Mouse (Mus musculus): ENCODE results near the gene Nostrin. TPM values are rescaled to one million over a fixed set of nuclear protein-coding genes. Genes with fewer than 3 reads are reported as not detected.

Gene Nostrin
- total and polyA plus RNA-seq, 3 experiments, result 0.47 TPM; not detected in 2

- H3K27ac ChIP-seq (ENCODE audit: control insufficient read depth, low read depth, low read length), result no peak overlapping the region
Observed at GRCm38 (mm10) chr2:69132046-69132445, 3.6 kb upstream of the Nostrin start.

GRCm38 (mm10) chr2:69132488-69133040 lies 3.0 kb upstream of the Nostrin start:
- Histone ChIP-seq H3K27ac (ENCODE audit: control insufficient read depth, low read depth, low read length) (no peak overlapping the region), H3K27me3 (ENCODE audit: control insufficient read depth in 1 of 2, insufficient read depth in 2 of 2, low read length in 2 of 2) (no peaks in the 10 kb centered on the region), H3K4me1 (ENCODE audit: control insufficient read depth in 1 of 2, insufficient read depth in 2 of 2, low read length in 2 of 2) (no peaks in the 10 kb centered on the region), H3K79me2 (ENCODE audit: control insufficient read depth, insufficient read depth, low read length, poor library complexity) (no peaks in the 10 kb centered on the region), H3K9me3 (replicated peaks; ENCODE audit: insufficient read depth, low read length) (no peaks in the 10 kb centered on the region), H3K9ac (ENCODE audit: control insufficient read depth, low read depth, low read length, poor library complexity, severe bottlenecking) (no peak overlapping the region), H3K4me3 (ENCODE audit: control insufficient read depth in 1 of 2, insufficient read depth in 1 of 2, low read depth in 2 of 2, low read length in 2 of 2) (no peak overlapping the region), H3K36me3 (ENCODE audit: control insufficient read depth in 1 of 2, insufficient read depth in 2 of 2, low read length in 2 of 2) (no peaks in the 10 kb centered on the region)
- DNase-seq (ENCODE audit: low read depth, low spot score), result no peak
- TF ChIP-seq MYC (IDR thresholded peaks at IDR 0.05; ENCODE audit: low read depth, low read length), result no peak
- no peak for TF ChIP-seq ZKSCAN1 (IDR thresholded peaks at IDR 0.05; ENCODE audit: low read depth, low read length)
- no peak for TF ChIP-seq MAX (IDR thresholded peaks at IDR 0.05; ENCODE audit: low read length)
- TF ChIP-seq GATA1 (IDR thresholded peaks at IDR 0.05; ENCODE audit: low read depth, low read length), result no peak
- no peak for TF ChIP-seq UBTF (IDR thresholded peaks at IDR 0.05; ENCODE audit: borderline replicate concordance, insufficient read depth, low read depth, low read length)
- no peak for TF ChIP-seq NRF1 (IDR thresholded peaks at IDR 0.05; ENCODE audit: insufficient read depth, low read depth, low read length, poor library complexity, severe bottlenecking)
- TF ChIP-seq ZMIZ1 (IDR thresholded peaks at IDR 0.05; ENCODE audit: low read depth, low read length), result no peak
- no peak for TF ChIP-seq GABPA (IDR thresholded peaks at IDR 0.05; ENCODE audit: low read depth, low read length)
- TF ChIP-seq TAL1 (IDR thresholded peaks at IDR 0.05; ENCODE audit: low read length), result no peak
- TF ChIP-seq CHD1 (IDR thresholded peaks at IDR 0.05; ENCODE audit: low read depth, low read length), result no peak
- TF ChIP-seq ZC3H11A (IDR thresholded peaks at IDR 0.05; ENCODE audit: low read depth, low read length), result no peak
- no peak for TF ChIP-seq HCFC1 (IDR thresholded peaks at IDR 0.05; ENCODE audit: low read depth, low read length)
- no peak for TF ChIP-seq EP300 (IDR thresholded peaks at IDR 0.05; ENCODE audit: low read depth in 1 of 2, low read length in 2 of 2)
- TF ChIP-seq POLR2AphosphoS2 (IDR thresholded peaks at IDR 0.05; ENCODE audit: low read length), result no peak
- TF ChIP-seq CTCF (IDR thresholded peaks at IDR 0.05 in 2 of 3, conservative IDR thresholded peaks at IDR 0.05 in 1 of 3; ENCODE audit: control insufficient read depth in 1 of 3, insufficient read depth in 1 of 3, low read depth in 2 of 3, low read length in 3 of 3, poor library complexity in 1 of 3, severe bottlenecking in 1 of 3), result no peak
- no peak for TF ChIP-seq ZNF384 (IDR thresholded peaks at IDR 0.05; ENCODE audit: low read depth, low read length)
- TF ChIP-seq MYB (IDR thresholded peaks at IDR 0.05; ENCODE audit: low read depth, low read length), result no peak

More at GRCm38 (mm10) chr2:69132046-69132445, 3.6 kb upstream of the Nostrin start:
- Histone ChIP-seq H3K27me3 (ENCODE audit: control insufficient read depth in 1 of 2, insufficient read depth in 2 of 2, low read length in 2 of 2) (no peaks in the 10 kb centered on the region), H3K9me3 (replicated peaks; ENCODE audit: insufficient read depth, low read length) (no peaks in the 10 kb centered on the region), H3K4me1 (ENCODE audit: control insufficient read depth in 1 of 2, insufficient read depth in 2 of 2, low read length in 2 of 2) (no peaks in the 10 kb centered on the region), H3K4me3 (ENCODE audit: control insufficient read depth in 1 of 2, insufficient read depth in 1 of 2, low read depth in 2 of 2, low read length in 2 of 2) (no peak overlapping the region), H3K36me3 (ENCODE audit: control insufficient read depth in 1 of 2, insufficient read depth in 2 of 2, low read length in 2 of 2) (no peaks in the 10 kb centered on the region), H3K9ac (ENCODE audit: control insufficient read depth, low read depth, low read length, poor library complexity, severe bottlenecking) (no peak overlapping the region), H3K79me2 (ENCODE audit: control insufficient read depth, insufficient read depth, low read length, poor library complexity) (no peaks in the 10 kb centered on the region)
- no peak for DNase-seq (ENCODE audit: low read depth, low spot score)
- no peak for TF ChIP-seq ELF1 (IDR thresholded peaks at IDR 0.05; ENCODE audit: low read depth, low read length)
- TF ChIP-seq MYB (IDR thresholded peaks at IDR 0.05; ENCODE audit: low read depth, low read length), result no peak
- no peak for TF ChIP-seq JUND (IDR thresholded peaks at IDR 0.05; ENCODE audit: low read depth, low read length)
- no peak for TF ChIP-seq TAL1 (IDR thresholded peaks at IDR 0.05; ENCODE audit: low read length)
- TF ChIP-seq SIN3A (IDR thresholded peaks at IDR 0.05; ENCODE audit: low read length), result no peak
- no peak for TF ChIP-seq GABPA (IDR thresholded peaks at IDR 0.05; ENCODE audit: low read depth, low read length)
- TF ChIP-seq POLR2AphosphoS5 (IDR thresholded peaks at IDR 0.05; ENCODE audit: borderline replicate concordance, low read depth, low read length), result no peak
- TF ChIP-seq EP300 (IDR thresholded peaks at IDR 0.05; ENCODE audit: low read depth in 1 of 2, low read length in 2 of 2), result no peak
- TF ChIP-seq SMC3 (IDR thresholded peaks at IDR 0.05; ENCODE audit: low read depth, low read length), result no peak
- no peak for TF ChIP-seq CTCF (IDR thresholded peaks at IDR 0.05 in 2 of 3, conservative IDR thresholded peaks at IDR 0.05 in 1 of 3; ENCODE audit: control insufficient read depth in 1 of 3, insufficient read depth in 1 of 3, low read depth in 2 of 3, low read length in 3 of 3, poor library complexity in 1 of 3, severe bottlenecking in 1 of 3)
- no peak for TF ChIP-seq CHD1 (IDR thresholded peaks at IDR 0.05; ENCODE audit: low read depth, low read length)
- no peak for TF ChIP-seq MEF2A (IDR thresholded peaks at IDR 0.05; ENCODE audit: extremely low read depth, insufficient replicate concordance, low read depth, low read length, poor library complexity, severe bottlenecking)
- no peak for TF ChIP-seq NRF1 (IDR thresholded peaks at IDR 0.05; ENCODE audit: insufficient read depth, low read depth, low read length, poor library complexity, severe bottlenecking)
- no peak for TF ChIP-seq KAT2A (conservative IDR thresholded peaks at IDR 0.05; ENCODE audit: low read depth, low read length)
- TF ChIP-seq CHD2 (IDR thresholded peaks at IDR 0.05; ENCODE audit: low read length), result no peak
- no peak for TF ChIP-seq POLR2AphosphoS2 (IDR thresholded peaks at IDR 0.05; ENCODE audit: low read length)
- no peak for TF ChIP-seq RAD21 (IDR thresholded peaks at IDR 0.05; ENCODE audit: low read depth, low read length)
- TF ChIP-seq MAX (IDR thresholded peaks at IDR 0.05; ENCODE audit: low read length), result no peak
- no peak for TF ChIP-seq E2F4 (IDR thresholded peaks at IDR 0.05; ENCODE audit: borderline replicate concordance, low read depth, low read length)
